Mouse (Mus musculus): Measurements from ENCODE around the gene Tnfaip6. TPM values are rescaled to one million over a fixed set of nuclear protein-coding genes. Genes with fewer than 3 reads are reported as not detected.

Gene Tnfaip6
- polyA plus RNA-seq, 1 experiment from 2014 or later = 3.7 TPM

- no peaks in the 10 kb centered on the region for H3K36me3 ChIP-seq (ENCODE audit: control insufficient read depth, insufficient read depth, low read length)
- ATAC-seq (ENCODE audit: insufficient number of reproducible peaks, insufficient read depth, low FRiP score, low read depth) = no peak
- no peak overlapping the region; the same call in 1 of the 2 replicates for H3K4me2 ChIP-seq (replicated peaks; ENCODE audit: low read depth, low read length)
- H3K9me3 ChIP-seq (ENCODE audit: control insufficient read depth, low read depth, low read length) = no peaks in the 10 kb centered on the region
- 77% methylated on average over 8 of the region's 8 CpGs for WGBS
- no peaks in the 10 kb centered on the region for H3K4me1 ChIP-seq (ENCODE audit: control insufficient read depth, insufficient read depth, low read length)
- no peak overlapping the region for H3K4me3 ChIP-seq (ENCODE audit: low read depth, low read length)
- no peak overlapping the region for H3K9ac ChIP-seq (replicated peaks; ENCODE audit: low read depth, low read length)
- no peak overlapping the region for H3K27ac ChIP-seq (ENCODE audit: low read length)
- no peaks in the 10 kb centered on the region for H3K27me3 ChIP-seq (ENCODE audit: control insufficient read depth, insufficient read depth, low read length)
Measured at GRCm38 (mm10) chr2:52039083-52039801, 1.4 kb downstream of the Tnfaip6 start.

GRCm38 (mm10) chr2:52042132-52042531, 4.3 kb downstream of the Tnfaip6 start:
- ATAC-seq (ENCODE audit: insufficient number of reproducible peaks, insufficient read depth, low FRiP score, low read depth) = no peak
- Histone ChIP-seq H3K4me1 (ENCODE audit: control insufficient read depth, insufficient read depth, low read length) (no peaks in the 10 kb centered on the region), H3K4me2 (replicated peaks; ENCODE audit: low read depth, low read length) (no peak overlapping the region), H3K4me3 (ENCODE audit: low read depth, low read length) (no peak overlapping the region), H3K27me3 (ENCODE audit: control insufficient read depth, insufficient read depth, low read length) (no peaks in the 10 kb centered on the region), H3K36me3 (ENCODE audit: control insufficient read depth, insufficient read depth, low read length) (no peaks in the 10 kb centered on the region), H3K9ac (replicated peaks; ENCODE audit: low read depth, low read length) (no peak overlapping the region), H3K27ac (ENCODE audit: low read length) (no peak overlapping the region), H3K9me3 (ENCODE audit: control insufficient read depth, low read depth, low read length) (no peaks in the 10 kb centered on the region)
- 82% methylated on average over 3 of the region's 3 CpGs for WGBS

DNA sequence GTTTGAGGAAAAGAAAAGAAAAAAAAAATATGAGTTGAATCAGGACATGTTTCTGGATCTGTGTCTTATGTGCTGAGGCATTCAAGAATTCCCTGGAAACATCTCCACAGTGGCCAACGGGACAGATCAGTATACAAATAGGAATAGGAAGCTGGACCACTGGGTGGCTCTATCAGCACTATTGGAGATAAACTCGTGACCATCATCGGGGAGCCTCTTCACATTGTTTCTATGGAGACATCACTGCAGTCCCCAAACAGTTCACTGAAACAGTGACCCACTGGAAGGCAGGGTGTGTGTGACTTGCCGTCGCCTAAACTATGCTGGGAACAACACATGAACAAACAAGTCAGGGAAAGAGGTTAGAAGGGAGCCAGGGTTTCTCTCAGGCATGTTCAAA, 4.9 kb downstream of the Tnfaip6 start:
- H3K9ac ChIP-seq (replicated peaks; ENCODE audit: low read depth, low read length) = no peak overlapping the region
- no peaks in the 10 kb centered on the region for H3K9me3 ChIP-seq (ENCODE audit: control insufficient read depth, low read depth, low read length)
- no peaks in the 10 kb centered on the region for H3K27me3 ChIP-seq (ENCODE audit: control insufficient read depth, insufficient read depth, low read length)
- H3K27ac ChIP-seq (ENCODE audit: low read length) = no peak overlapping the region
- H3K4me2 ChIP-seq (replicated peaks; ENCODE audit: low read depth, low read length) = no peak overlapping the region
- H3K4me1 ChIP-seq (ENCODE audit: control insufficient read depth, insufficient read depth, low read length) = no peaks in the 10 kb centered on the region
- no peak overlapping the region for H3K4me3 ChIP-seq (ENCODE audit: low read depth, low read length)
- ATAC-seq (ENCODE audit: insufficient number of reproducible peaks, insufficient read depth, low FRiP score, low read depth) = no peak
- H3K36me3 ChIP-seq (ENCODE audit: control insufficient read depth, insufficient read depth, low read length) = no peaks in the 10 kb centered on the region
- WGBS = 69% methylated on average over 5 of the region's 5 CpGs

DNA sequence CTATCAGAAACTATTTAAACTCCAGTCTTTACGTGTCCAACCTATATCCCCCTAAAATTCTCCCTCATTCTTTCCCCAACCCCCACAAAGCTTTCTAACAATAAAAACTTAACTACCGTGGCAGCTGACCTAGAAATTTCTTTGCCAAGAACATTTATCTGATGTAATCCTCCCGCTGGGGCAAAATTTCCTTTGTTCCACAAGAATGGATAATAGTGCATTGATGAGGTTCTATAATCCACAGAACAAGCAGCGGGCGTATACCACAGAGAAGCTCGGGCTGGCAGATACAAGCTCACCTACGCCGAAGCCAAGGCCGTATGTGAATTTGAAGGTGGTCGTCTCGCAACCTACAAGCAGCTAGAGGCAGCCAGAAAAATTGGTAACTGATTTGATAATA, 5.7 kb downstream of the Tnfaip6 start:
- WGBS = 91% methylated on average over 11 of the region's 11 CpGs
- Histone ChIP-seq H3K9me3 (ENCODE audit: control insufficient read depth, low read depth, low read length) (no peaks in the 10 kb centered on the region), H3K4me2 (replicated peaks; ENCODE audit: low read depth, low read length) (no peak overlapping the region), H3K4me1 (ENCODE audit: control insufficient read depth, insufficient read depth, low read length) (no peaks in the 10 kb centered on the region), H3K9ac (replicated peaks; ENCODE audit: low read depth, low read length) (no peak overlapping the region), H3K36me3 (ENCODE audit: control insufficient read depth, insufficient read depth, low read length) (no peaks in the 10 kb centered on the region), H3K27me3 (ENCODE audit: control insufficient read depth, insufficient read depth, low read length) (no peaks in the 10 kb centered on the region), H3K4me3 (ENCODE audit: low read depth, low read length) (no peak overlapping the region), H3K27ac (ENCODE audit: low read length) (no peak overlapping the region)
- no peak for ATAC-seq (ENCODE audit: insufficient number of reproducible peaks, insufficient read depth, low FRiP score, low read depth)

- no peaks in the 10 kb centered on the region for H3K9me3 ChIP-seq (ENCODE audit: control insufficient read depth, low read depth, low read length)
- ATAC-seq (ENCODE audit: insufficient number of reproducible peaks, insufficient read depth, low FRiP score, low read depth) = no peak
- 75% methylated on average over 5 of the region's 5 CpGs for WGBS
- H3K4me1 ChIP-seq (ENCODE audit: control insufficient read depth, insufficient read depth, low read length) = no peaks in the 10 kb centered on the region
- no peak overlapping the region for H3K4me3 ChIP-seq (ENCODE audit: low read depth, low read length)
- no peak overlapping the region for H3K27ac ChIP-seq (ENCODE audit: low read length)
- H3K9ac ChIP-seq (replicated peaks; ENCODE audit: low read depth, low read length) = no peak overlapping the region
- H3K27me3 ChIP-seq (ENCODE audit: control insufficient read depth, insufficient read depth, low read length) = no peaks in the 10 kb centered on the region
- no peak overlapping the region for H3K4me2 ChIP-seq (replicated peaks; ENCODE audit: low read depth, low read length)
- H3K36me3 ChIP-seq (ENCODE audit: control insufficient read depth, insufficient read depth, low read length) = no peaks in the 10 kb centered on the region
Measured at GRCm38 (mm10) chr2:52046032-52046431, 8.2 kb downstream of the Tnfaip6 start.

DNA sequence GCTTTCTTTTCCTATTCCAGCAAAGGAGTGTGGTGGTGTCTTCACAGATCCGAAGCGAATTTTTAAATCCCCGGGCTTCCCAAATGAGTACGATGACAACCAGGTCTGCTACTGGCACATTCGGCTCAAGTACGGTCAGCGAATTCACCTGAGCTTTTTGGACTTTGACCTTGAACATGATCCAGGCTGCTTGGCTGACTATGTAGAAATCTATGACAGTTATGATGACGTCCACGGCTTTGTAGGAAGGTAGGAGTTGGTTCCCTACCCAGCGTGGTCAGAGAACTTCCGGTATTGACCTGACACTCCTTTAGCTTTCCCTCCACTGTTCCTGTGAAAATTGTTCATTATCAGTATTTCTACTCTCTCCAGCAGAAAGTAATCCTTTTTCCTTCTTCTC, 13.0 kb downstream of the Tnfaip6 start:
- 89% methylated on average over 11 of the region's 11 CpGs for WGBS
- H3K4me2 ChIP-seq (replicated peaks; ENCODE audit: low read depth, low read length) = no peak overlapping the region
- no peaks in the 10 kb centered on the region for H3K36me3 ChIP-seq (ENCODE audit: control insufficient read depth, insufficient read depth, low read length)
- ATAC-seq (ENCODE audit: insufficient number of reproducible peaks, insufficient read depth, low FRiP score, low read depth) = no peak
- H3K4me3 ChIP-seq (ENCODE audit: low read depth, low read length) = no peak overlapping the region
- no peaks in the 10 kb centered on the region for H3K27me3 ChIP-seq (ENCODE audit: control insufficient read depth, insufficient read depth, low read length)
- H3K27ac ChIP-seq (ENCODE audit: low read length) = no peak overlapping the region
- no peak overlapping the region for H3K9ac ChIP-seq (replicated peaks; ENCODE audit: low read depth, low read length)
- H3K9me3 ChIP-seq (ENCODE audit: control insufficient read depth, low read depth, low read length) = no peaks in the 10 kb centered on the region
- no peaks in the 10 kb centered on the region for H3K4me1 ChIP-seq (ENCODE audit: control insufficient read depth, insufficient read depth, low read length)

DNA sequence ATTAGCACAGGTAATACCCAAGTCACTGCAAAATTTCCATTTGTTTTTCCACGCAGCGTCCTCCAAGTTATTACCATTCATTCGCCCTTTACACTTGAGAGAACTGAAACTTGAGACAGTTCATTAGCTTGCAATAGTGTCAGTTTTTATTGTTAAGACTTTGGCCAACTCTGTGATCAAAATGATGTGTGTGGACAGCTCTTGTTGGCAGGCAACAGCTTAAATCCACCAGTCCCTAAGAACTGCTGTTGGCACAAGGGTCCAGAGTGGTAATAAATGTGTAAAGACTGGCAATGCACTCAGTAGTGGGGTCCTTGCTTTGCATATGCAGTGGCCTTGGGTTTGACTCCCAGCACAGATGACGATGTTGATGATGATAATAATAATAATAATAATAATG, 14.5 kb downstream of the Tnfaip6 start:
- Histone ChIP-seq H3K4me2 (replicated peaks; ENCODE audit: low read depth, low read length) (no peak overlapping the region), H3K4me1 (ENCODE audit: control insufficient read depth, insufficient read depth, low read length) (no peaks in the 10 kb centered on the region), H3K27ac (ENCODE audit: low read length) (no peak overlapping the region), H3K27me3 (ENCODE audit: control insufficient read depth, insufficient read depth, low read length) (no peaks in the 10 kb centered on the region), H3K9me3 (ENCODE audit: control insufficient read depth, low read depth, low read length) (no peaks in the 10 kb centered on the region), H3K36me3 (ENCODE audit: control insufficient read depth, insufficient read depth, low read length) (no peaks in the 10 kb centered on the region), H3K4me3 (ENCODE audit: low read depth, low read length) (no peak overlapping the region), H3K9ac (replicated peaks; ENCODE audit: low read depth, low read length) (no peak overlapping the region)
- WGBS = 77% methylated on average over 4 of the region's 4 CpGs
- no peak for ATAC-seq (ENCODE audit: insufficient number of reproducible peaks, insufficient read depth, low FRiP score, low read depth)

GRCm38 (mm10) chr2:52053502-52053901, 15.7 kb downstream of the Tnfaip6 start:
- 36% methylated on average over 5 of the region's 5 CpGs for WGBS
- no peak overlapping the region for H3K27ac ChIP-seq (ENCODE audit: low read length)
- H3K9ac ChIP-seq (replicated peaks; ENCODE audit: low read depth, low read length) = no peak overlapping the region

GRCm38 (mm10) chr2:52055616-52056015, 17.8 kb downstream of the Tnfaip6 start:
- whole genome bisulfite sequencing = 43% methylated on average over 4 of the region's 4 CpGs
- Histone ChIP-seq H3K4me1 (ENCODE audit: control insufficient read depth, insufficient read depth, low read length) (no peaks in the 10 kb centered on the region), H3K9me3 (ENCODE audit: control insufficient read depth, low read depth, low read length) (no peaks in the 10 kb centered on the region), H3K27ac (ENCODE audit: low read length) (no peak overlapping the region), H3K9ac (replicated peaks; ENCODE audit: low read depth, low read length) (no peak overlapping the region), H3K4me3 (ENCODE audit: low read depth, low read length) (no peak overlapping the region), H3K27me3 (ENCODE audit: control insufficient read depth, insufficient read depth, low read length) (no peaks in the 10 kb centered on the region), H3K36me3 (ENCODE audit: control insufficient read depth, insufficient read depth, low read length) (no peaks in the 10 kb centered on the region), H3K4me2 (replicated peaks; ENCODE audit: low read depth, low read length) (no peak overlapping the region)
- no peak for ATAC-seq (ENCODE audit: insufficient number of reproducible peaks, insufficient read depth, low FRiP score, low read depth)

More at GRCm38 (mm10) chr2:52053502-52053901, 15.7 kb downstream of the Tnfaip6 start:
- Histone ChIP-seq H3K4me2 (replicated peaks; ENCODE audit: low read depth, low read length) (no peak overlapping the region), H3K4me1 (ENCODE audit: control insufficient read depth, insufficient read depth, low read length) (no peaks in the 10 kb centered on the region), H3K27me3 (ENCODE audit: control insufficient read depth, insufficient read depth, low read length) (no peaks in the 10 kb centered on the region), H3K4me3 (ENCODE audit: low read depth, low read length) (no peak overlapping the region), H3K36me3 (ENCODE audit: control insufficient read depth, insufficient read depth, low read length) (no peaks in the 10 kb centered on the region), H3K9me3 (ENCODE audit: control insufficient read depth, low read depth, low read length) (no peaks in the 10 kb centered on the region)
- ATAC-seq (ENCODE audit: insufficient number of reproducible peaks, insufficient read depth, low FRiP score, low read depth) = no peak
